Mouse (Mus musculus): ENCODE measurements around the gene Cenpl.
"Not testable (repeated sequence)": the region's sequence is repeated elsewhere in the genome, so short reads cannot be mapped to it uniquely, and the experiment has no call there.

The Cenpl gene

GRCm38 (mm10) chr1:161070352-161071271 lies at the start of gene Cenpl, which contains the start of gene Dars2:
Gene Cenpl, plus strand, starts transcription at chr1:161070713.
Gene Dars2, minus strand, starts transcription at chr1:161070658.
- peak; percentile 95 to 98 for DNase-seq

GRCm38 (mm10) chr1:161025410-161026210 lies 44.9 kb upstream of the Cenpl start:
- no peak for DNase-seq

GRCm38 (mm10) chr1:161027196-161027595 lies 43.3 kb upstream of the Cenpl start:
- no peak for DNase-seq

GRCm38 (mm10) chr1:161028427-161028826 lies 42.1 kb upstream of the Cenpl start:
- DNase-seq: not testable (repeated sequence)

GRCm38 (mm10) chr1:161030058-161030457 lies 40.5 kb upstream of the Cenpl start:
- no peak for DNase-seq

GRCm38 (mm10) chr1:161031881-161032280 lies 38.6 kb upstream of the Cenpl start:
- no peak for DNase-seq

GRCm38 (mm10) chr1:161032345-161032744 lies 38.2 kb upstream of the Cenpl start:
- DNase-seq: peak in 1 of 2 experiments; percentile 7

GRCm38 (mm10) chr1:161033856-161034434 lies 36.6 kb upstream of the Cenpl start:
- DNase-seq: no peak

- DNase-seq: peak; percentile 96 to 97
Measured at GRCm38 (mm10) chr1:161034435-161035280, 35.9 kb upstream of the Cenpl start, which contains the start of gene Zbtb37. Gene Zbtb37, minus strand, starts transcription at chr1:161034849.

- DNase-seq: peak in 1 of 2 experiments; percentile 38
Measured at GRCm38 (mm10) chr1:161035281-161035785, 35.2 kb upstream of the Cenpl start.

GRCm38 (mm10) chr1:161035786-161036404 lies 34.6 kb upstream of the Cenpl start:
- peak; percentile 11 to 35 for DNase-seq

- DNase-seq: peak; percentile 10 to 12
Measured at GRCm38 (mm10) chr1:161036411-161036841, 34.1 kb upstream of the Cenpl start.

GRCm38 (mm10) chr1:161037026-161037425 lies 33.5 kb upstream of the Cenpl start:
- no peak for DNase-seq

- DNase-seq: no peak
Measured at GRCm38 (mm10) chr1:161037599-161037998, 32.9 kb upstream of the Cenpl start.

- no peak for DNase-seq
Measured at GRCm38 (mm10) chr1:161038004-161038403, 32.5 kb upstream of the Cenpl start.

GRCm38 (mm10) chr1:161038968-161039721 lies 31.4 kb upstream of the Cenpl start:
- DNase-seq: no peak

GRCm38 (mm10) chr1:161039741-161040425 lies 30.6 kb upstream of the Cenpl start:
- DNase-seq: no peak

GRCm38 (mm10) chr1:161040426-161040770 lies 30.1 kb upstream of the Cenpl start:
- no peak for DNase-seq

GRCm38 (mm10) chr1:161040855-161041254 lies 29.7 kb upstream of the Cenpl start:
- DNase-seq: no peak
